Mouse (Mus musculus): ENCODE measurements around the gene Rgl3. TPM values are rescaled to one million over a fixed set of nuclear protein-coding genes. Genes with fewer than 3 reads are reported as not detected.
A peak's percentile ranks its signal among the peaks of the same experiment; 100 is the strongest.

Rgl3 gene
- polyA plus RNA-seq, 2 experiments: 0.19 to 0.27 TPM

DNA sequence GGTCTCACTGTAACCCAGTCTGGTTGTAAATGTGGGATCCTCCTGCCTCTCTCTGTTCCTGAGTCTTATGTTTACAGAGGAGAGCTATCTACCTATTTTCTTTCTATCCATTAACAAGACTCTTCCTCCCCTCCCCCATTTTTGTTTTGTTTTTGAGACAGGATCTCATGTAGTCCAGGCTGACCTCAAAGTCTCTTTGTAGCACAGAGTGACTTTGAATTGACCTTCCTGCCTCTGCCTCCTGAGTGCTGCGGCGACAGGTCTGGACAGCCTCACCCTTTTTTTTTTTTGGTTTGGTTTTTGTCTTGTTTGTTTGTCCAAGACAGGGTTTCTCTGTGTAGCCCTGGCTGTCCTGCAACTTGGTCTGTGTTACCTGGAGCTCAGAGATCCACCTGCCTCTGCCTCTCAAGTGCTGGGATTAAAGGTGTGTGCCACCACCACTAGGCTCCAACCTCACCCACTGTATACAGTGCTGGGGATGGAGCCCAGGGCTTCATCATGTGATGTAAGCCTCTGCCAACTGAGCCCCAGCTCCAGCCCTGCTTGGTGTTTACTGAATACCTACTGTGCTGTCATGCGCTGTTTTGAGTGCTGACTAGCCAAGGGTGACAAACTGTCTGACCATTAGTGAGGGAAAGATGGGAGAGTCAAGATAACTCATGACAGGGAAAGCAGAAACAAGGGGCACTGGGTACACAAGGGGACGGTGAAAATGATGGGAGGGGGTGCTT, 10.7 kb downstream of the Rgl3 start:
- Histone ChIP-seq H3K9ac (replicated peaks) (no peak overlapping the region), H3K4me3 (ENCODE audit: insufficient read depth in 1 of 2, low read depth in 2 of 2, low read length in 2 of 2) (no peak overlapping the region), H3K27me3 (ENCODE audit: control insufficient read depth, insufficient read depth, low read length) (peaks cover 5% of the 10 kb centered on the region), H3K4me2 (ENCODE audit: low read depth) (no peak overlapping the region), H3K27ac (no peak overlapping the region), H3K4me1 (replicated peaks; ENCODE audit: control insufficient read depth in 2 of 2, insufficient read depth in 2 of 2, low read length in 1 of 2) (no peaks in the 10 kb centered on the region), H3K9me3 (ENCODE audit: control insufficient read depth, low read length) (no peaks in the 10 kb centered on the region), H3K36me3 (replicated peaks; ENCODE audit: control insufficient read depth, insufficient read depth, low read depth) (no peaks in the 10 kb centered on the region)
- DNase-seq (ENCODE audit: low read depth in 3 of 3, low spot score in 3 of 3): no peak
- no peak for ATAC-seq (ENCODE audit: insufficient read depth)
- 73% methylated on average over 4 of the region's 4 CpGs for WGBS (ENCODE audit: insufficient replicate concordance)
- no peak for TF ChIP-seq EP300 (IDR thresholded peaks at IDR 0.05; ENCODE audit: low read depth)
- TF ChIP-seq CTCF (IDR thresholded peaks at IDR 0.05; ENCODE audit: low read depth): no peak

DNA sequence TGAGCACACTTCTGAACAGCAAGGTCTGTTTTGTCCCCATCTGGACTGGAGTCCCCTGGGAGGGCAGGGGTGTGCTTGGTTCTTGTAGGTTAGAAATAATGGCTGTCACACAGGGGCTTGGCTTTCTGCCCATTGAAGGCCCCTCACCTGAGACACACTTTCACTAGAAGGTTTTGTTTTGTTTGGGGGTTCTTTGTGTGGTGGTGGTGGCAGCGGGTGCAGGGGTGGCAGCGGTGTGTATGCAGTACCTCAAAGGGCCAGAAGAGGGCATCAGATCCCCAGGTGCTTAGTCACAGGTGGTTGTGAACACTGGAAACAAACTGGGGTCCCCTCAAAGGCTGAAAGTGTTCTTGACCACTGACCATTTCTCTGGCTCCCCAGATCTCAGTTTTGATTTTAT, 11.3 kb downstream of the Rgl3 start:
- H3K4me3 ChIP-seq (ENCODE audit: insufficient read depth in 1 of 2, low read depth in 2 of 2, low read length in 2 of 2): no peak overlapping the region
- no peaks in the 10 kb centered on the region for H3K4me1 ChIP-seq (replicated peaks; ENCODE audit: control insufficient read depth in 2 of 2, insufficient read depth in 2 of 2, low read length in 1 of 2)
- TF ChIP-seq EP300 (IDR thresholded peaks at IDR 0.05; ENCODE audit: low read depth) (no peak), CTCF (IDR thresholded peaks at IDR 0.05; ENCODE audit: low read depth) (peak; percentile 92)
- H3K36me3 ChIP-seq (replicated peaks; ENCODE audit: control insufficient read depth, insufficient read depth, low read depth): no peaks in the 10 kb centered on the region
- 19% methylated on average over 2 of the region's 2 CpGs for WGBS (ENCODE audit: insufficient replicate concordance)
- H3K27me3 ChIP-seq (ENCODE audit: control insufficient read depth, insufficient read depth, low read length): peaks cover 5% of the 10 kb centered on the region
- DNase-seq (ENCODE audit: low read depth in 3 of 3, low spot score in 3 of 3): no peak
- no peak overlapping the region for H3K27ac ChIP-seq
- H3K4me2 ChIP-seq (ENCODE audit: low read depth): no peak overlapping the region
- H3K9ac ChIP-seq (replicated peaks): no peak overlapping the region
- H3K9me3 ChIP-seq (ENCODE audit: control insufficient read depth, low read length): no peaks in the 10 kb centered on the region
- no peak for ATAC-seq (ENCODE audit: insufficient read depth)

DNA sequence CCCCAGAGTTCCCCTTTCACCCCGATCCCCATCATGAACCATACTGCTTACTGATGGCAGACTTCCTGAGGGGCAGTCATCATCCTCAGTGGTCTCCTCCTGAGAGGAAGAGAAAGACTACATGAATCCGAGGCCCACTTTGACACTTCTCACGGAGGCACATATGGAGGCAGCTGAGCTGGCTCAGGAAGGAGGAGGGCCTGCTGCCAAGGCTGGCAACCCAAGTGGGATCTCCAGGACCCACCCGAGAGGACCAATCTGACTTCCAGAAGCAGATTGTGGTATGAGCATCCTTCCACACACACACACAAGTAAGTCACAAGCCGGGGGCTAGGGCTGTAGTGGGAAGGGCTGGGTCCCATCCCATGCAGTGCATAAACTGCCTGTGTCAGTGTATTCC, 11.9 kb downstream of the Rgl3 start:
- Histone ChIP-seq H3K9me3 (ENCODE audit: control insufficient read depth, low read length) (no peaks in the 10 kb centered on the region), H3K4me2 (ENCODE audit: low read depth) (no peak overlapping the region), H3K4me3 (ENCODE audit: insufficient read depth in 1 of 2, low read depth in 2 of 2, low read length in 2 of 2) (no peak overlapping the region), H3K9ac (replicated peaks) (no peak overlapping the region), H3K27ac (no peak overlapping the region), H3K27me3 (ENCODE audit: control insufficient read depth, insufficient read depth, low read length) (peaks cover 5% of the 10 kb centered on the region), H3K36me3 (replicated peaks; ENCODE audit: control insufficient read depth, insufficient read depth, low read depth) (no peaks in the 10 kb centered on the region), H3K4me1 (replicated peaks; ENCODE audit: control insufficient read depth in 2 of 2, insufficient read depth in 2 of 2, low read length in 1 of 2) (no peaks in the 10 kb centered on the region)
- WGBS (ENCODE audit: insufficient replicate concordance): 75% methylated on average over 5 of the region's 5 CpGs
- DNase-seq (ENCODE audit: low read depth in 3 of 3, low spot score in 3 of 3) (no peak), ATAC-seq (ENCODE audit: insufficient read depth) (no peak)
- TF ChIP-seq CTCF (IDR thresholded peaks at IDR 0.05; ENCODE audit: low read depth) (no peak), EP300 (IDR thresholded peaks at IDR 0.05; ENCODE audit: low read depth) (no peak)

DNA sequence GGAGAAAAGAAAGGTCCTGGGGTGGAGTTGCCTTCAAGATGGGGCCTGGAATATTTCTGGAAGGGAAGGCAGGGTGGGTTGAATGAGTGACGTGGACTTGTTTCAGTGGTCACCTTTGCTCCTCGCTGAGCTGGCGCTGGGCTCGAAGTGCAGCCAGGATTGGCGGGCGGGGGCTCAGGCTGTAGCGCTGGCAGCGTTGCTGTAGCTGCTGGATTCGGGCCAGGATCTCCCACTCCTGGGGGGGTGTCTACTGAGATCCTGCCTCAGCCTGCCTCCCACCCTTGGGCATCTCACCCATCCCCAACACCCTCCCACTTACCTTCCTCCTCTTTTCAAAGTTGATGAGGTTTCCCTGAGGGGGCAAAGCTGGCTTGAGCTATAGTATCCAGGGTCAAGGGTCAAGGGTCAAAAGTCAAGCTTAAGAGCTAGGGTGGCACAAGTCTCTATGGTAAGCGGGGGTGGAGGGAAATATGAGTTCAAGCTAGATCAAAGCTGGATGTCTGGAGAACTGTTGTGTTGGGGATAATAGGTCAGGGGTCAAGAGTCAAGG, 12.5 kb downstream of the Rgl3 start:
- DNase-seq (ENCODE audit: low read depth in 3 of 3, low spot score in 3 of 3) (no peak), ATAC-seq (ENCODE audit: insufficient read depth) (no peak)
- WGBS (ENCODE audit: insufficient replicate concordance): 82% methylated on average over 10 of the region's 10 CpGs
- Histone ChIP-seq H3K9me3 (ENCODE audit: control insufficient read depth, low read length) (no peaks in the 10 kb centered on the region), H3K9ac (replicated peaks) (no peak overlapping the region), H3K4me3 (ENCODE audit: insufficient read depth in 1 of 2, low read depth in 2 of 2, low read length in 2 of 2) (no peak overlapping the region), H3K27me3 (ENCODE audit: control insufficient read depth, insufficient read depth, low read length) (peaks cover 5% of the 10 kb centered on the region), H3K4me1 (replicated peaks; ENCODE audit: control insufficient read depth in 2 of 2, insufficient read depth in 2 of 2, low read length in 1 of 2) (no peaks in the 10 kb centered on the region), H3K27ac (no peak overlapping the region), H3K4me2 (ENCODE audit: low read depth) (no peak overlapping the region), H3K36me3 (replicated peaks; ENCODE audit: control insufficient read depth, insufficient read depth, low read depth) (no peaks in the 10 kb centered on the region)
- TF ChIP-seq EP300 (IDR thresholded peaks at IDR 0.05; ENCODE audit: low read depth): no peak
- TF ChIP-seq CTCF (IDR thresholded peaks at IDR 0.05; ENCODE audit: low read depth): no peak

DNA sequence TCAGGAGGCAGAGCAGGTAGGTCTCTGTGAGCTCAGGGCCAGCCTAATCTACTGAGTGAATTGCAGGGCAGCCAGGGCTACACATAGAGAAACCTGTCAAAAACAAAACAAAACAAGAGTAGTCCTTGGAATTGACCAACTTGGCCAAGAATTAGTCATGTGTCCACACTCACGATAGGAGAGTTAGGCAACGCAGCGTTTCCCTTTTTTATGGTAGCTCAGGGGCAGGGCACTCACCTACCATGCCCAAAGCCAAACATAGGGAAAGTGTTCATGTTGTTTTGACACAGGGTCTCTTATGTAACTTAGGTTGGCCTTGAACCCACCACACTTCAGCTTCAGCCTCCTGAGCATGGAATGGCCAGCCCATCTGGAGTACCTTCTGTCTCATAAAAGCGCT, 19.9 kb downstream of the Rgl3 start:
- Histone ChIP-seq H3K4me1 (replicated peaks; ENCODE audit: control insufficient read depth in 2 of 2, insufficient read depth in 2 of 2, low read length in 1 of 2) (peaks cover under 1% of the 10 kb centered on the region in 2 experiments; a peak in 3 of 4 replicates), H3K4me2 (ENCODE audit: low read depth) (no peak overlapping the region), H3K9ac (replicated peaks) (no peak overlapping the region), H3K9me3 (ENCODE audit: control insufficient read depth, low read length) (no peaks in the 10 kb centered on the region), H3K27ac (no peak overlapping the region), H3K36me3 (replicated peaks; ENCODE audit: control insufficient read depth, insufficient read depth, low read depth) (no peaks in the 10 kb centered on the region), H3K4me3 (ENCODE audit: insufficient read depth in 1 of 2, low read depth in 2 of 2, low read length in 2 of 2) (no peak overlapping the region), H3K27me3 (ENCODE audit: control insufficient read depth, insufficient read depth, low read length) (no peaks in the 10 kb centered on the region)
- ATAC-seq (ENCODE audit: insufficient read depth) (no peak), DNase-seq (ENCODE audit: low read depth in 3 of 3, low spot score in 3 of 3) (no peak)
- TF ChIP-seq EP300 (IDR thresholded peaks at IDR 0.05; ENCODE audit: low read depth) (no peak), CTCF (IDR thresholded peaks at IDR 0.05; ENCODE audit: low read depth) (no peak)
- WGBS (ENCODE audit: insufficient replicate concordance): 66% methylated on average over 4 of the region's 4 CpGs
